Mouse (Mus musculus) testis, adult 2 months (tissue): ENCODE data around the gene Synpo2. TPM values are rescaled to one million over a fixed set of nuclear protein-coding genes. Genes with fewer than 3 reads are reported as not detected.

Source experiments
- H3K27ac ChIP-seq: fragments of 200-500 bp; 2 replicates; pipeline ENCODE4 v1.5.1; 2012; ENCODE audit warnings: low read depth, low read length; ENCODE audit not compliant: control insufficient read depth, insufficient read depth
- H3K27me3 ChIP-seq: fragments of 200-500 bp; 2 replicates; pipeline ENCODE4 v1.6.1; 2012; ENCODE audit warnings: mild to moderate bottlenecking, low read length, moderate library complexity; ENCODE audit not compliant: control insufficient read depth, insufficient read depth
- H3K36me3 ChIP-seq: fragments of 200-500 bp; 2 replicates; pipeline ENCODE4 v1.6.1; 2012; ENCODE audit warnings: mild to moderate bottlenecking, low read length; ENCODE audit not compliant: control insufficient read depth, insufficient read depth
- H3K4me1 ChIP-seq: fragments of 200-500 bp; 2 replicates; pipeline ENCODE4 v1.6.1; 2012; ENCODE audit warnings: low read length; ENCODE audit not compliant: control insufficient read depth, insufficient read depth
- H3K4me3 ChIP-seq: fragments of 200-500 bp; 2 replicates; pipeline ENCODE4 v1.5.1; 2012; ENCODE audit warnings: low read depth, mild to moderate bottlenecking, low read length, moderate library complexity, mixed read lengths; ENCODE audit not compliant: control insufficient read depth
- CTCF ChIP-seq: fragments of 200-500 bp; IDR thresholded peaks from 2 replicates; pipeline ENCODE4 v1.5.1; 2012; ENCODE audit warnings: low read depth, mild to moderate bottlenecking, inconsistent platforms, low read length, moderate library complexity; ENCODE audit not compliant: control insufficient read depth, insufficient read depth, insufficient replicate concordance
- POLR2A ChIP-seq: fragments of 200-500 bp; IDR thresholded peaks from 2 replicates; pipeline ENCODE4 v1.6.1; 2012; ENCODE audit warnings: low read depth, mild to moderate bottlenecking, inconsistent platforms, low read length, moderate library complexity; ENCODE audit not compliant: control insufficient read depth
- polyA plus RNA-seq: library from polyadenylated mRNA; depleted of rRNA; stranded (reverse); fragments of >200 nt; gene quantifications from 2 replicates; pipeline ENCODE4 v1.2.3, GENCODE M21; 2012

Gene Synpo2
- polyA plus RNA-seq, 1 experiment = 0.73 TPM

DNA sequence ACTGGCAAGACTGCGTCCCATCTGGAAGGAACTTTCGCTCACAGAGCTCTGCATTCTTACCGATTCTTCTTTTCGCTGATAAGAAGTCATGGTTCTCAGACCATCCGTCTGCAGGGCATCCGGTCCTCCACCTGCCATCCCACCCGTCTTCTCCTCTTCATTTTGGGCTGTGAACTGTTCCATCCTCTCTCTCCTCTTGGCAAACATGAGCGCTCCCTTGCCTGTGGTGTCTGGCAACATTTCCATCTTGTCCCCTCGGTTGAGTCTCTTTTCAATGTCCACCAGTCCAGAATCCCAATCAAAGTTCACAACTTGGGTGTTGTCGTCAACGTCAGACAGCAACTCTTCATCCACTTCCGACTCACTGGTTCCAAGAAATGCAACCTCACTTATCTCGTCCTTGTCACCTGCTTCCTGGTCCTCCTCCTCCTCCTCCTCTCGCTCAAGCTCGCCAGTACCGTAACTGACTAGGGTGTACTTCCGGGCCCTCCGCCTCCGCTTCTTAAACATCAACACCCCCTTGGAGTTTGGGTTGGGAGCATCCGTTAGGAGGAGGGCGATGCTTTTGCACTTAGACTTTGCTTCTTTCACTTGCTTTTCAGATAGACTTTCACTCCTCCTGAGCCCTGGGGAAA, 121.8 kb downstream of the Synpo2 start:
- H3K4me1 ChIP-seq = peaks cover 13% of the 10 kb centered on the region
- TF ChIP-seq POLR2A (no peak), CTCF (no peak)
- no peaks in the 10 kb centered on the region for H3K27me3 ChIP-seq
- peak overlapping the region; percentile 36; the same call in 1 of the 2 replicates for H3K4me3 ChIP-seq
- no peak overlapping the region for H3K27ac ChIP-seq
- no peaks in the 10 kb centered on the region for H3K36me3 ChIP-seq

DNA sequence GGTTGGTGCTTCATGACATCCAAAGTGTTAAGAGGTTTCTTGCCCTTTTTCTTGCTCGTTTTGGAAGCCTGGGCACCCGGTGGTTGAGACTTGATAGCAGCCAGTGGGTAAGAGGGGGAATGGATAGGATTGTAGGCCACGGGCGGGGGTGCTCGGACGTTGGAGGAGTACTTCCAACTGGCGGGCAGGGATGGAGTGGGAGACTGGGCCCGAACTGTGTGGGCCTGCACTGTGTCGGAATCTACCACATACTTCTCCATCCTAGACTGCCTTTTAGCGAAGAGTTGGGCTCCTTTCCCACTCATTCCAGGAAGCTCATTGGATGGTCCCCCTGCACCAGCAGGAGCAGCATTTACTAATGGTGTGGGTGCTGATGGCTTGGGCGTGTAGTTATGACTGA, 123.2 kb downstream of the Synpo2 start:
- TF ChIP-seq CTCF = no peak
- no peak for TF ChIP-seq POLR2A
- H3K4me1 ChIP-seq = peaks cover 13% of the 10 kb centered on the region
- no peaks in the 10 kb centered on the region for H3K36me3 ChIP-seq
- H3K27ac ChIP-seq = no peak overlapping the region
- peak overlapping the region; percentile 15; the same call in 1 of the 2 replicates for H3K4me3 ChIP-seq
- H3K27me3 ChIP-seq = no peaks in the 10 kb centered on the region

DNA sequence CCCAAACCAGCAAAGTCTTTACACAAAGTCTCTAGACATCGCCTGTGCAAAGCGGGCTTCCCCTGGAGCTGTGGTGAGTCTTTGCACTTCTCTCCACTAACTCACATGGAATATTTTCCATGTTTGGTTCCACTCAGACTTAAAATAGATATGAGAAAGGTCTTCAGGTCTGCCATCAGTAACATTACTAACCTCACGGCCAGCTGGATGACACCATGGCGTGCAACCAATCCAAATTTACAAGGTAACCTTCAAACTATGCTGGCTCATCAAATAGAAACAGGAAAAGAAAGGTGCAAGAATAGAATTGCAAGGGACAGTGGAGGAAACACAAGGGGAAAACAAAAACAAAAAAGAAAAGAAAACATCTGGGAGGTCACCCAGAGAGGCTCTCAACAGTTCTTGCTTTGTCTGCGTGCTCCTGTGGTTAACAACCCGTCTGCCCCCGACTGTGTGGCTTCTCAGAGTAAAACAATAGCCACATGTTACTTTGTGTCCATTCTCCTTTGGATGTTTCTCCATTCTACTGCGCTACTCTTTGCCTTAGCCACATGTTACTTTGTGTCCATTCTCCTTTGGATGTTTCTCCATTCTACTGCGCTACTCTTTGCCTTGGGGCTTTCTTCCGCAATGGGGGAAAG, 124.8 kb downstream of the Synpo2 start:
- Histone ChIP-seq H3K27ac (no peak overlapping the region), H3K4me1 (peaks cover 13% of the 10 kb centered on the region), H3K27me3 (no peaks in the 10 kb centered on the region), H3K36me3 (no peaks in the 10 kb centered on the region), H3K4me3 (no peak overlapping the region)
- TF ChIP-seq CTCF (no peak), POLR2A (no peak)

DNA sequence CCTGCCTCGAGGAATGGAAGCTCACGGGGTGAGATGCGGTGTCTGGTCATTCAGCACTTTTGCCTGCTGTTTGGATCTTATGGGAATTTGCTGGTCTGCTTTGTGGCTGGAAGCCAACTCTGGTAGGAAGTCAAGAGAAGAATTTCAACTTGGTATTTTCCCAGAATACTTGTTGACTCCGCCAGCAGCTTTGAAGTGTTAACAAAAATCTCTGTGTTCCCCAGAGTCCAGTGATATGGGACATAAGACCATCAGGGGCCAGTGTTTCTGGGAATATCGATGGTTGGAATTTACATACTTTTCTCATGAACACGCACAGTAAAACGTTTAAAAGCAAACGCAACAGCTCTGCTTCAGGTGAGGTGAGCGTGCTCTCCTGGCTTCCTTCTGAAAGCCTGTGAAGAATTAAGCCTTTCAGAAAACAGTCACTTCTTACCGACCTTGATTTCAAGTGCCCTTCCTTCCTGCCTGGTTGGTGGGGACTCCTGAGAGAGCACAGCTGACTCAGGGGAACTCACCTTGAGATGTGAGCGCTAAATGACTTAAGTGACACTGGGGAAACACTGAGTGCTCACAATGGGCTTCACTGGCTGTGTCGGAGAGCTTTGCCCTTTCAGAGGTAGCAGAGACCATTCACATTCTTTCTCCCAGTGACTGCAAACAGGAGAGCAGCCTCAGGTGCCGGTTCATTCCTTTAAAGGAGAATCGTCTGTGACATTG, 128.0 kb downstream of the Synpo2 start:
- H3K27ac ChIP-seq = no peak overlapping the region
- H3K4me1 ChIP-seq = peaks cover 6% of the 10 kb centered on the region
- H3K27me3 ChIP-seq = no peaks in the 10 kb centered on the region
- TF ChIP-seq CTCF (no peak), POLR2A (no peak)
- no peaks in the 10 kb centered on the region for H3K36me3 ChIP-seq
- no peak overlapping the region for H3K4me3 ChIP-seq

DNA sequence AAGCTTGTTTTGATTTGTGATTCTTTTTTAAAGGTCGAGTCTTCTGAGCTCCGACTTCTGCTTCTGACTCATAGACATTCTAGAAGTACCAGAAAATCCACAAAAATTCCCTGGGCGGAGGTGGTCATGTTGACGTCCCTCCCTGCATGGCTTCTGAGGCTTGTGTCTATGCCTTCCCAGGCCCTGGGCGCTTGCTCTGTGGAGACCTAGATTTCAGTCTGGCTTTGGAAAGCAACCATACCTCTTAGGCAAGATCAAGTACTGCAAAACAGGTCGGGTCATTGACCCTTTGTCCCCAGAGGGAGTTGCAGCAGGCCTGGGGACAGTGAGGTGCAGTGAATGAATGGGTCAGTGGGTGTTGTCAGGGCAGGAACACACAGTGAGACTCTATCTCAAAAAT, 131.6 kb downstream of the Synpo2 start:
- TF ChIP-seq CTCF = no peak
- no peak for TF ChIP-seq POLR2A
- Histone ChIP-seq H3K27ac (no peak overlapping the region), H3K4me3 (no peak overlapping the region), H3K36me3 (no peaks in the 10 kb centered on the region), H3K27me3 (no peaks in the 10 kb centered on the region), H3K4me1 (no peaks in the 10 kb centered on the region)

DNA sequence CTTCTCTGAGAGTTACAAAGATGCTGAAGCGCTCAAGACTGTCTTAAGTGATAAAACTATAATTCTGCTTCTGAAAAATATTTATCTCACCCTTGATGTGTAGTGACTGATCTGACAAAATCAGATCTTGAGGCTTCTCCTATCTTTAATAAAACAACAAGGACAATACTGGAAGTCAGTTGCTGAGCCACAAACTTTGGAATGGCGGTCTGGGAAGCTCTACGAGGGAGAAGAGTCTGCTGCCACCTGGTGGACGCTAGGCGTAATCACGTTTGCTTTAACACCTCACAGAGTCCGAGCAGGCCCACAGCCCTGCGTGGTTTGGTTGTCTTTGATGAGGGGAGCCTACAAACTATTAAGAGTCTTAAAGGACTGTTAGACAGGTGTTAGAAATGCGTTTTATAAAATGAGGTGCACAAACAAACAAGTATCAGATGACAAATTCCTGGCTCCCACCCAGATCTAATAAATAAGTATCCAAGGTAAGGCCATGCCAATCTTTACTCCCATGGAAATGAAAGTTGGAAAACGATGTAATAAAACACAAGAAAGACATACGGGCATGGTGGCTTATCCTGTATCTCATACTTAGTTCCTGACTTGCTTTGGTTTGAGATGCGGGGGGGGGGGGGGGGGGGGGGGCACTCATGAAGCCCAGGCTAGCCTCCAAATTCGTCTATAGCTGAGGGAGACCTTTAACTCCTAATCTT, 132.6 kb downstream of the Synpo2 start:
- Histone ChIP-seq H3K36me3 (no peaks in the 10 kb centered on the region), H3K27me3 (no peaks in the 10 kb centered on the region), H3K4me1 (no peaks in the 10 kb centered on the region), H3K4me3 (no peak overlapping the region), H3K27ac (no peak overlapping the region)
- TF ChIP-seq POLR2A = no peak
- peak; percentile 94 for TF ChIP-seq CTCF

DNA sequence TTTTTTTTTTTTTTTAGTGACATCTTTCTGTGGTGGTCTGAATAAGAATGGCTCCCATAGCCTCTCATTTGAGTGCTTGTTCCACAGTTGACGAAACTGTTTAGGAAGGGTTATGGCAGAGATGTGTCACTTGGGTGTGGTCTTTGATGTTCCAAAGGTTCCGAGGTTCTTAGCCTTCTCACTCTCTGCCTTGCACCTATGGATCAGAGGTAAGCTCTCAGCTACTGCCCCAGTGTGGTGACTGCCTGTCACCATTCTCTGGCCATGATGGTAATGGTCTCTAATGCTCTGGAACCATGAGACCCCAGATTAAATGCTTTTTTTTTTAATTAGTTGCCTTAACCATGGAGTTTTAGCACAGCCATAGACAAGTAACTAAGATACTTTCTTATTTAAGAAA, 134.2 kb downstream of the Synpo2 start:
- TF ChIP-seq CTCF (no peak), POLR2A (no peak)
- Histone ChIP-seq H3K4me1 (no peaks in the 10 kb centered on the region), H3K36me3 (no peaks in the 10 kb centered on the region), H3K4me3 (no peak overlapping the region), H3K27ac (no peak overlapping the region), H3K27me3 (no peaks in the 10 kb centered on the region)
